Mouse (Mus musculus) stomach, embryonic 16.5 days (tissue): Measurements from ENCODE around the gene Anks4b. TPM values are rescaled to one million over a fixed set of nuclear protein-coding genes. Genes with fewer than 3 reads are reported as not detected.

Experiments used
- ATAC-seq: fragments of 200-750 bp; cut with Nextera tagmentation; 2 replicates; pipeline ENCODE4 v1.8.0; 2017; ENCODE audit warnings: moderate number of reproducible peaks, moderate TSS enrichment; ENCODE audit not compliant: insufficient read depth, low FRiP score
- H3K27ac ChIP-seq: fragments of 300-500 bp; sonication (generic); 2 replicates; pipeline ENCODE4 v1.5.1; 2014; ENCODE audit warnings: low read length
- H3K27me3 ChIP-seq: fragments of 300-500 bp; sonication (generic); 2 replicates; pipeline ENCODE4 v1.6.1; 2014; ENCODE audit warnings: low read length, control low read depth, mixed read lengths; ENCODE audit not compliant: control insufficient read depth, insufficient read depth
- H3K36me3 ChIP-seq: fragments of 300-500 bp; sonication (generic); 2 replicates; pipeline ENCODE4 v1.6.1; 2014; ENCODE audit warnings: low read length; ENCODE audit not compliant: control insufficient read depth, insufficient read depth
- H3K4me1 ChIP-seq: fragments of 300-500 bp; sonication (generic); 2 replicates; pipeline ENCODE4 v1.6.1; 2014; ENCODE audit warnings: low read length, control low read depth, mixed read lengths; ENCODE audit not compliant: control insufficient read depth, insufficient read depth
- H3K4me2 ChIP-seq: fragments of 300-500 bp; sonication (generic); 2 replicates; pipeline ENCODE4 v1.6.1; 2014; ENCODE audit warnings: low read depth, low read length, mixed read lengths
- H3K4me3 ChIP-seq: fragments of 300-500 bp; sonication (generic); replicated peaks from 2 replicates; pipeline ENCODE4 v1.5.1; 2014; ENCODE audit warnings: mild to moderate bottlenecking, low read length
- H3K9ac ChIP-seq: fragments of 300-500 bp; sonication (generic); 2 replicates; pipeline ENCODE4 v1.6.1; 2014; ENCODE audit warnings: low read length
- H3K9me3 ChIP-seq: fragments of 300-500 bp; sonication (generic); replicated peaks from 2 replicates; pipeline ENCODE4 v1.6.1; 2016; ENCODE audit warnings: low read length, control low read depth; ENCODE audit not compliant: control insufficient read depth
- WGBS: fragments of 180-500 bp; shearing (Covaris S2); extraction: QIAGEN DNeasy Blood & Tissue Kit; methylation state at CpG from one replicate; pipeline ENCODE4 v1.1.7; 2014; 5-methylcytosine and 5-hydroxymethylcytosine counted together
- polyA plus RNA-seq: library from polyadenylated mRNA; unstranded; fragments of >200 nt; fragmentation: Nextera tagmentation; extraction: Ambion mirVana; gene quantifications from 2 replicates; pipeline ENCODE4 v1.2.1, GENCODE M21; 2015

The Anks4b gene
- polyA plus RNA-seq, 1 experiment from 2014 or later, result 1.4 TPM

DNA sequence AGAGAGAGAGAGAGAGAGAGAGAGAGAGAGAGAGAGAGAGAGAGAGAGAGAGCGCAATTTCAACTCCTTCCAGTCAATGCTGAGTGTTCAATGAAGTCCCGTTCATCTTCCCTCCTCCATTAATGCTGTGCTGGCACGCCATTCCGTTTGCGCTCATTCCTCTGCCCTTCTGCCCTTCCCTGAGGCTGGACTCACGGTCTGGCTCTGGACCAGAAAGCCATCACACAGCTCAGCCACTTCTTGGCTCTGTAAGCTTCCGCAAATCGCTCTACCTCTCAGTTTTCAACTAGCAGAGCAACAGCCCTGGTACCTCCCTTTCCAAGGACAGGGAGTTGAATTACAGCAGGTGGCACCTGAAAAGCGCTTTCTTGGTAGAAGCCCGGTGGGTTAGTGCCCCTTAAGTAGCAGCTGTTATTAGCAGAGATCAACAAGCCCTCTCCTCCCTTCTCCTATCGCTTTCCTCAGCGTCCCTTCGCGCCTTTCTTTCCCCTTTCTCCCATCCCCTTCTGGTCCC is 27.6 kb downstream of the Anks4b start:
- 3% methylated on average over 14 of the region's 14 CpGs for WGBS
- peak overlapping the region; percentile 49; the same call in 1 of the 2 replicates for H3K9ac ChIP-seq

DNA sequence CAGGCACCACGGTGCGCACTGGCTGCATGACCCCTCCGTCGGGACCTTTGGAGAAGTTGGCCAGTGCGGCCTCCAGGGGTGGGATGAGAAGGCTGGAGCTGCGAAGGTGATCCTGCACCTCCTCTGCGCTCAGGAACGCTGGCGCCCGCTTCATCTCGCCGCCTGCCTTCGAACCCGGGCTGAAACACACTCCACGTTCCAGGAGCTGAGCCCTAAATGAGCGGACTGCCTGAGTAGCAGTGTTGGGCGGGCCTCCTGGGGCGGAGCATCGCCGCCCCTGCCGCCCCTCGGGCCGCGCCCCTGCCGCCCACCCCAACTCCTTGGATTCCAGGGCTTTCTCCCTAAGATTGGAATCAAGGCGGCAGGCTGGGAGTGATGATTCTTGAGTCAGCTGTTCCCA is 28.1 kb downstream of the Anks4b start, which contains the start of gene Crym:
Gene Crym (minus strand): TSS at position 341 of the 400 bp plus-strand sequence.
- H3K36me3 ChIP-seq, result no peaks in the 10 kb centered on the region
- peaks cover 14% of the 10 kb centered on the region for H3K27me3 ChIP-seq
- H3K9me3 ChIP-seq, result no peaks in the 10 kb centered on the region
- peaks cover 10% of the 10 kb centered on the region; the same call in 1 of the 2 replicates for H3K4me1 ChIP-seq
- H3K27ac ChIP-seq, result no peak within 1 kb of the TSS
- WGBS, result 3% methylated on average over 26 of the region's 26 CpGs
- H3K4me3 ChIP-seq, result peak within 1 kb of the TSS; percentile 34
- peak within 1 kb of the TSS; percentile 49; the same call in 1 of the 2 replicates for H3K9ac ChIP-seq
- peak within 1 kb of the TSS; percentile 49 for H3K4me2 ChIP-seq
- ATAC-seq, result no peak

More for the DNA sequence above, 27.6 kb downstream of the Anks4b start:
- ATAC-seq, result no peak
- peaks cover 10% of the 10 kb centered on the region; the same call in 1 of the 2 replicates for H3K4me1 ChIP-seq
- H3K9me3 ChIP-seq, result no peaks in the 10 kb centered on the region
- H3K27me3 ChIP-seq, result peaks cover 14% of the 10 kb centered on the region
- no peaks in the 10 kb centered on the region for H3K36me3 ChIP-seq
- H3K27ac ChIP-seq, result no peak overlapping the region
- peak overlapping the region; percentile 34 for H3K4me3 ChIP-seq
- H3K4me2 ChIP-seq, result peak overlapping the region; percentile 49

DNA sequence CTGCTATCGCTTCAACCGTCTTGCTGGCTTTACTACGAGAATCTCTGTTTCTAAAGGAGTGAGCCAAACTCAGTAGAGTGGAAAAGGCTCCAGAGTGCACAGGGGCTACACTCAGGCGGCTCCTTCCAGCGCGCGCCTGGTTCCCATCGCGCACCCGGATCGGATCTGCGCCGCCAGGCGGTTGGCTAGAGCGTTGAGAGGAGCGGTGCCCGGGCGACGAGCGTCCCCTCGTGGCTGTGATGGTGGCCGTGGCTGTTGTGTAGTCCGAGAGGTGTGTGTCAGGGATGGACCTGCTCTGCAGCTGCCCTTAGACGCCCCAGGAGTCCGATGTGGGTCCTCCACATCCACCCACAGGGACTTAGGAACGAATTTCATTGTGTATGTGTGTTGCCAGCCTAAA is 30.1 kb downstream of the Anks4b start, which contains the start of gene Abca14:
Gene Abca14 (plus strand): TSS at position 173 of the 400 bp plus-strand sequence.
- peaks cover 14% of the 10 kb centered on the region for H3K27me3 ChIP-seq
- ATAC-seq, result peak; percentile 80
- WGBS, result 7% methylated on average over 26 of the region's 26 CpGs
- no peak within 1 kb of the TSS for H3K9ac ChIP-seq
- H3K27ac ChIP-seq, result no peak within 1 kb of the TSS
- 0 out of 2 replicates have a peak within 1 kb of the TSS, but pooled peaks have one; percentile 19 for H3K4me2 ChIP-seq
- H3K36me3 ChIP-seq, result no peaks in the 10 kb centered on the region
- no peak within 1 kb of the TSS for H3K4me3 ChIP-seq
- H3K4me1 ChIP-seq, result peaks cover 10% of the 10 kb centered on the region; the same call in 1 of the 2 replicates
- H3K9me3 ChIP-seq, result no peaks in the 10 kb centered on the region

- Histone ChIP-seq H3K4me1 (peaks cover 9% of the 10 kb centered on the region; the same call in 1 of the 2 replicates), H3K36me3 (no peaks in the 10 kb centered on the region), H3K9ac (no peak overlapping the region), H3K4me3 (no peak overlapping the region), H3K27ac (no peak overlapping the region), H3K9me3 (no peaks in the 10 kb centered on the region), H3K4me2 (peak overlapping the region; percentile 7; the same call in 1 of the 2 replicates), H3K27me3 (peaks cover 9% of the 10 kb centered on the region)
- no peak; the same call in 1 of the 2 replicates for ATAC-seq
- 36% methylated on average over 9 of the region's 9 CpGs for WGBS
These were observed 32.3 kb downstream of the Anks4b start for GRCm38 (mm10) chr7:120205989-120206388.

DNA sequence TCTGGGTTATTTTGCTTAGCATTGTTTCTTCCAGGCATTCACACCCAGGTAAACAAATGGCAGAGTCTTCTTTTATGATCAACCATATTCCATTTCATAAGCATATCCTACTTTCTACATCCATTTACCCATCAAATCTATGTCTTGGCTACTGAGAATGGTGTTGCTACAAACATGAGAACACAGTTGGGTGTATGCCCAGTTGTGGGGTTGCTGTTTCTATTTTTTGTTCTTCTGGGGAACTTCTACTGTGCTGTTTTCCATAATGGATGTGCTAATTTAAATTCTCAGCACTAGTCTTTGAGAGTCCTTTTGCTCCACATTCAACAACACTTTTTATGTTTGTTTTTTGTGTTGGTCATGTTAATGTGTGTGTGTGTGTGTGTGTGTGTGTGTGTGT is 54.9 kb downstream of the Anks4b start:
- no peak for ATAC-seq
- H3K36me3 ChIP-seq, result no peaks in the 10 kb centered on the region
- no peak overlapping the region for H3K4me2 ChIP-seq
- H3K9me3 ChIP-seq, result no peaks in the 10 kb centered on the region
- no peaks in the 10 kb centered on the region for H3K4me1 ChIP-seq
- no peak overlapping the region for H3K27ac ChIP-seq
- no peak overlapping the region for H3K4me3 ChIP-seq
- H3K9ac ChIP-seq, result no peak overlapping the region
- H3K27me3 ChIP-seq, result no peaks in the 10 kb centered on the region

Other genes starting within 250 kb of the Anks4b start
- gene Dnah3, start 78.6 kb upstream of the Anks4b start, polyA plus RNA-seq, result not detected in 2 replicates
- 35.6 and 38.1 TPM in 2 replicates for gene Tmem159, start 71.5 kb upstream of the Anks4b start, polyA plus RNA-seq
- gene Zp2, start 28.6 kb upstream of the Anks4b start, polyA plus RNA-seq, result 0.19 and 0.27 TPM in 2 replicates
- 7.8 and 10.6 TPM in 2 replicates for gene Crym, start 28.3 kb downstream of the Anks4b start, polyA plus RNA-seq
- gene Abca14, start 30.1 kb downstream of the Anks4b start, polyA plus RNA-seq, result not detected in 2 replicates
- not detected in 2 replicates for gene Abca15, start 154.8 kb downstream of the Anks4b start, polyA plus RNA-seq
- gene Abca16, start 235.8 kb downstream of the Anks4b start, polyA plus RNA-seq, result not detected in 2 replicates